Mouse (Mus musculus) urinary bladder, postnatal 25 days (tissue): Measurements from ENCODE around the gene Fdps.

Experiments
- DNase-seq: peaks from one replicate; pipeline ENCODE4 v3.0.0; 2022; ENCODE audit warnings: low spot score

Fdps gene

DNA sequence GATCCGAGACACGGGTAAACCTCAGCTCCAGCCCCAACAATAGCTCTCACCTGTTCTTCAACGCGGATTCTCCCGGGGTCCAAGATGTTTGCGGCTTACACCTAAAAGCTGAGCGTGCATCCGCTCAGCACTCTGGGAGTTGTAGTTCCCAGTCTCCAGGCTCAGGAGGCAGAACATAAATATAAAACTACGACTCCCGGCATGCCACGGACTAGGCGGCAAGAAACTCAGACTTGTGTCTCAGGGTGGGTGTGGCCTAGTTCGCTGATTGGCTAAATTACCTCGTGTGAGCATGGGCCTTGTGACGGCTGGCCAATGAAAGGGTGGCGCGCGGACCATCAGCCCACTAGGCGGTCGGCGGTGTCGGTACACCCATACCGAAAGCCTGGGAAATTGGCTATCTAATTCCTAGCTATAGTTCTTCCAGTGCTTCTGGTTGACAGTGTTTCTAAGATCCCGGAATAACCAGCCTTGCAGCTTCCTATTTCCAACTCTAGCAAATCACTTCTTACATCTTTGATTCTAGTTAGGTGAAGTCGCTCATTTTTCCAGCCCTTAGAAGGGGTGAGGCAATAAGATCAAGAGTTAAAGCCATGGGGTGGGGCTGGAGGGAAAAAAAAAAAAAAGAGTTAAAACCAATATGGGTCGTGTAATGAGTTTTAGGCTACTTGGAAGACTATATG, at the start of gene Fdps:
Gene Fdps (minus strand): TSS at position 148 of the 683 bp plus-strand sequence.
- peak; percentile 76 for DNase-seq

DNA sequence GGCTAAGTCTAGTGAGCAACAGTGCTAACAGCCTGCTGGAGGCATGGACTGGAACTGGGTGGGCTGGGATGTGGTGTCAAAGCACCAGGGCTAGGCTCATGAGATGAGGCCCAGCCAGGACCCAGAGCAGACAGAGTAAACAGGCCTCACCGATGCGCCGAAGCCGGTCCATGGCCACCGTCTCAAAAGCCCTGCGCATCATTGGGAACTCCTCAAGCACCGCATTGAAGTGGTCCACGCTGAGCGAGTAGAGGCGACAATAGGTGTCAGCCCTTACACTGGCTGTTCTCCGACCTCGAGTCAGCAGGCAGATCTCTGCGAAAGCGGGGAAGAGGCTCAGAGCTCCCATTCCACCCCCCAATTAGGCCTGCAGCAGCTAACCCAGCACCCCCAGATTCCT, 46.8 kb upstream of the Fdps start:
- DNase-seq: no peak

DNA sequence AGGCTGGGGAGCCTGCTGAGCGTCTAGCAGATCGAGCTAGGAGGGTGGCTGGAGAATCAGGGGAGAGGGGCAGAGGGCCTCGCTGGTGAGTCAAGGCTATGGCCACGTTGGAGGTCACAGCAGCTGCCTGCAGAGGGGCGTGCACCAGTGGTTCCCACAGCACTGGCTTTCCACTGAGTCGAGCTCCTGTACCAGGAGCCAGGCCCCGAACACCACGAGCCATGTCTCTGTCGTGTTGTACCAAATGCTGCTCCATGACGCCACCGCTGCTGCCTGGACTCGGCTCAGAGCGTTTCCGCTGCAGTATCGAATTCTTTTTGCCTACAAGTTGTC, 46.2 kb upstream of the Fdps start:
- no peak for DNase-seq

DNA sequence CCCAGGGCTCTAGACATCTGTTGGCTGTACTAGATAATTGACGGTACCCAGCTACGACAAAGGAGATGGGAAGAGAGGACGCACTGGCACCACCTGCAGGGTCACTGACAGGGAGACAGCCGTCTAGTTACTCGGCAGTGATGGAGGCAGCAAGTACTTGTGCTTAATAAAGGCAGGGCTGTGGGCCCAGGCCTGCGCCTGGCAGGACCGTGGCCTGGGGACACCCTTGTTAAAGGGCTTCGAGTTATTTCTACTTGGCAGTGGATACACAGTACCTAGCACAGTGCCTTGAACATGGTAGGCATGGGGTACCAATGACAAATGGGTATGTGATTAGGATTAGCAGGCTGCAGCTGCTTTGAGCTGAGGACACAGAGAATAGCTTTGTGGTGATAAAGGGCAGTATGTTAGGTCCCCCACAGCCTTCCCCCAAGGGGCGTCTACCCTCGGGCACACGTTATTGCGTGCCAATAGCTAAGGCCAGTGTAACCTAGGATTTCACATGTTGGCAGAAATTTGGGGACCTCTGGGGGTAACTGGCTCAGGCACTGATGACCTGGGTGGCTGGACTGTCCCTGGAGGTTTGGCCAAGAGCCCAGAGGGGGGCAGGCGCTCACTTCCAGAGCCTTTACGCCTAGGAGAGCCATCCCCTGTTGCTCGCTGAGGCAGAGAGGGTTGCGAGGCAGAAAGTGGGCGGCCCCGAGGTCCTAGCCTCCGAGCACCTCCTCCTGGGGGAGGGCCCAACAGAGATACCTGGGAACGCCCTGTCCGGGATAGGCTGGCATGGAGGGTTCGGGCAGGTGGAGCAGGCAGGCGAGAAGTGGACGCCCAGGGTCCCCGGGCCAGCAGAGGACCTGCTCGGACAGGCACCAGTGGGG, 45.6 kb upstream of the Fdps start:
- no peak for DNase-seq

DNA sequence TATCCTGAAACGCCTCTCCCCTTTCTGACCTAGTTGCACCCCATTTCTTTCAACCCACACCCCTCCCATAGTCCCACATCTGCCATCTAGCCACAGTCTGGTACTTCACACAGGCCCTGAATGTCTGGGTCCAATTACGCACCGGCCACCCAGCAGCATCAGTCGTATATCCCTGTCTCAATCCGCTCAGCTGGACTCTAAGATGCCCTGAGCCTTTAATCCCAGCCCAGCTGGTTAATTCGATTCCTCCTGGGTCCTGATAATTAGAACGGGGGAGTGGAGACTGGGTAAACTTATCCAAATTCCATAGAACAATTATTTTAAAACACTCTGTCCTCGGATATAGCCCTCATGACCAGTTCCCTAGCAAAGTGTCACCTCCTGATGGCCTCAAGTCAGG, 43.8 kb upstream of the Fdps start:
- DNase-seq: no peak

DNA sequence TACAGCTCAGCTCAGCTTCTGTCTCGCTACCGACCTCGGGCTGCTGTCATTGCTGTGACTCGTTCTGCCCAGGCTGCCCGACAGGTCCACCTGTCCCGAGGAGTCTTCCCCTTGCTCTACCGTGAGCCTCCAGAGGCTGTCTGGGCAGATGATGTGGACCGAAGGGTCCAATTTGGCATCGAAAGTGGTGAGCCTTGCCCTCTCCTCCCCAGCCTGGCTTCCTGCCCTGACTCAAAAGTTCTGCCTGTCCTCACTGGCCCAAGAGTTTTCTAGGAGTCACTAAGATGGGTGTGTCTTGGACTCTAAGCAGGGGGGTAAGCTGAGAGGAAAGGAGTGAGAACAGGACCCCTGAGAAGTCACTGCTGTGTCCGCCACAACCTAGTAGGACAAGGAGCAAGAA, 43.1 kb upstream of the Fdps start:
- DNase-seq: no peak

DNA sequence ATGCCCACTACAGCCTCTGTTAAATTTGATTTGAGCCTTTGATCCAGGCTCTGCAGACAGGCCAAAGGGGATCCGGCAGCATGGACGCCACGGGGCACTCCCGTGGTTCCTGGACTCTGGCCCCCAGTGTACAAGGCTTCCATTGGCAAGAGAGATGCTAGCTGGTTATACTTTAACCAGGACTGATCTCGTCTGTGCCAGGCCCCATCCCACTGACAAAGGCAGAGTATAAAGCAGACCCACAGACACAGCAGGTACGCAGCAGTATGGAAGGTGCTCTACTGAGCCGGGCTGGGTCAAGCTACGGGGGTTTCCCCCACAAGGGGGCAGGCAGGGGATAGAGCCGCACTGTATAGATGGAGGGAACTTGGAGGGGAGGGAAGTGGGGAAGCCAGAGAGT, 34.6 kb upstream of the Fdps start:
- no peak for DNase-seq

DNA sequence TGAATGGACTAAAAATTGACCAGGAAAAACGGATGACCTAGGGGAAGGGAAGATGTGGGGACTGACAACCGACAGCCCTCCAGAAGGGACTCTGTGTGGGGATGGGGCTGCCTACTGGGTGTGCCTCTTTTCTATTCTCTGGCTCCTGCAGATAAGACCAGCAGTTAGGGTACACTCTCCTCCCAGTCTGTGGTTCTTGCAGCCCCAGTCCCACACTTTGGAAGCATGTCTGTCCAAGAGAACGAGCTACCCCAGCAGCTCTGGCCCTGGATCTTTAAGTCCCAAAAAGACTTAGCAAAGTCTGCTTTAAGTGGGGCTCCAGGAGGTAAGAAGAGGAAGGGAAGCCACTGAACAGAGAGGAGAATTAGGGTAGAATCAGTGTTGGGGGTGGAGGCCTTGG, 34.2 kb upstream of the Fdps start, which contains the start of gene Pklr:
Gene Pklr (plus strand): TSS at position 185 of the 400 bp plus-strand sequence.
- no peak for DNase-seq

DNA sequence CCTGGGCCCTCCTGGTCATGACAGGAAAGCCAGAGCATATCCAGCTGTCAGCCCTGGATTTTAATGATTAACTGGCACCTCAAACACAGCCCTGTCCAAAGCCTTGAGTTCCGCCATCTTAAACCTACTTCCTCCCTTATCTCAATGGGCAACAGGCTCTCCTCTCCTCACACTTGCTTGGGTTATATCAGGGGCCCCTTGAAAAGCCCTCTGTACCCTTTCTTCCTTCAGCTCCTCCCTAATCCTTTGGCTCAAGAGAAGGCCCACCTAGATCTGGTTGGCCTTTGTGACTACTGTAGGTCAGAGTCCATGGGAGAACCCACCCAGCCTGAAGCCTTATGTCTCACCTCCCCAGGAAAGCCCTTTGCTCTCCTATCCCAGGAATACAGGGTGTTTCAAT, 32.0 kb upstream of the Fdps start:
- DNase-seq: no peak

DNA sequence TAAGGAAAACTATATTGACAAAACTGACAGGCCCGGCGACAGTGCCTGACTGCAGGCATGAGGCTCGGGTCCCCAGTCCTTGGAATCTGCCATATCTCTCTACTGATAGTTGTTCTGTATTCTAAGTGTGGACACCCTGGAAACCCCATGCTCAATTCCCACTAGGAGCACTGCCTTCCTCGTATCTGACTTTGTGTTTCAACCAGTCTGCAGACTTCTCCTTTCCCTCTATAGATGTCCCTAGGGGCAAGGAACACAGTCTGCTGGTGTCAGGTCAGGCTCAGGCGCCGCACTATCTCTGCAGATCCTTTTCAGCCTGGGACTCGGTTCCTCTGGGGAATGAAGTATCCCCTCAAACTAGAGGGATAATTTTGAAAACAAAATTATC, 31.3 kb upstream of the Fdps start:
- DNase-seq: no peak

DNA sequence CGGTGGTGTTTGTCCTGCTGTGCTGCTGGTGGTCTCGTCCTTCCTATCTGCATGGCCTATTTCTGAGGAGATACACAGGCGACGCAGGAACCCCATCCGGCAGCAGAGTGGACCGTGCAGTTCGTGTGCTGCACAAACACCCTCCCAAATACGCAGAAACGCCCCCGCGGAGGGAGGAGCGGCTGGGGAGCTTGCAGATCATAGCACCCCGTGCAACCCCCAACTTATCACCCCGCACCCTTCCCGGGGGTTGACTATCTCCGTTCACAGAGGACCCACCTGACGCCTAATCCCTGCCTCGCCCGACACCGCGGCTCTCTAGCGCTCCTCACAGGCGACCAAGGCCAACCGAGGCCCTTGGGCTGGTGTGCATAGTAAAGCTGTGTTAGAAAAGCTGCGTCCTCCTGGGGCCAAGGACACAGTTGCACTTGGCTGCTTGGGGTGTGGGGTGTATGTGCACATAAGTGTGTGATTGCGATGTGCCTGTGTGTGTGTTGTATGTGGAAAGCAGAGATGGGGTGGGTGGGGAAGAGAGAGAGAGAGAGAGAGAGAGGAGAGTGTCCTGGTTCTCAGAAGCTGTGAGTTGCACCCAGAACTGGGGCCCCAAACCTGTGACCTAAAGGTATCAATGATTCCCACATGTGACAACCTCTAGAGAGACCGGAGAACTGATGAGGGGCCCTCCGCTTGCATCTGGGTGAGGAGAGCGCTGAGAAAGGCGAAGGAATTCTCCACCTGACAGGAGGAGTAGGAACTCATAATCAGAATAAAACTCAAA, 30.7 kb upstream of the Fdps start:
- peak; percentile 13 for DNase-seq

DNA sequence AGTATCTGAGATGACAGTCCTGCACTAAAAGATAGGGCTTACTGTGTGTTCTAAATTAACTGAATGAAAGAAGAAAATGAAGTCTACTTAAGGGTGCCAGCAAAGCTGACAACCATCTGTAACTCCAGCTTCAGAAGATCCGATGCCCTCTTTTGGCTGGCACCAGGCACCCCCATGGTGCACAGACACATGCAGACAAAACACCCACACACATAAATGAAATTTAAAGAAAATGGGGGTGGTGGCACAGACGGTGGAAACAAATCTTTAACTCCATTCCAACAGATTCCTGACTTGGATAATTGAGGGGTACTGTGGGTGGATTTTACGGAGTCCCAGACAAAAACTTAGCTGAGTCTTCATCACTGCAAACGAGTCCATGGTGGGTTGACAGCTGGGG, 30.1 kb upstream of the Fdps start:
- no peak for DNase-seq

DNA sequence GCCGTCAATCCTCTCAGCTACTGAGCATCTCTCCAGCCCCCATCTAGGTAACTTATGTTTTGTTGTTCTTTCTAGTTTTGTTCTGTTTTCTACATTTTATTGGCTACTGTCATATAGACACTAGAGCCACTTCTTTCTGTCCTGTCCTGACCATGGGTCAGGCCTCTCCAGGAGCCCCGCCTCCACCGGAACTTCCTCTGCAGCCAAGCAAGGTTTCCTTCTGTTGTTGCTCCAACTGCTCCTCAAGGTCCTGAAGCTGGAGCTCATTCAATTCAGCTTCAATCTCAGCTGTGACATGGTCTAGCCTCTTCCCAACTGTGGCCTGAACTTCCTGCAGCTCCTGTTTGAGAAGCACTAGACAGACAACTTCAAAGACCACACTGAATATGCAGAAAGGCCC, 28.1 kb upstream of the Fdps start:
- DNase-seq: no peak

DNA sequence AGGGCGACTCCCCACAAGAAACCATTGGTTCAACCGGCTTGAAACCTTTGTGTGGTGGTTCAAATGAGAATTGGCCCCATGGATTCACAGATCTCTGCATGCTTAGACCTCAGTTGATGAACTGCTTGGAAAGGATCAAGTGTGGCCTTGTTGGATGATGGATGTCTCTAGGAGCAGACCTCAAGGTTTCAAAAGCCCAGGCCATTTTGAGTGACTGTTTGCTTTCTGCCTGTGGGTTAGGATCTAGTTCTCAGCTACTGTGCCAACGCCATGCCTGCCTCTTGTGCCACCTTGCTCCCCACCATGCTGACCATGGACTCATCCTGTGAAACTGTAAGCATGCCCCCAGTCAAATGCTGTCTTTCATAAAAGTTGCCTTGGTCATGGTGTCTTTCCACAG, 24.2 kb upstream of the Fdps start:
- no peak for DNase-seq

DNA sequence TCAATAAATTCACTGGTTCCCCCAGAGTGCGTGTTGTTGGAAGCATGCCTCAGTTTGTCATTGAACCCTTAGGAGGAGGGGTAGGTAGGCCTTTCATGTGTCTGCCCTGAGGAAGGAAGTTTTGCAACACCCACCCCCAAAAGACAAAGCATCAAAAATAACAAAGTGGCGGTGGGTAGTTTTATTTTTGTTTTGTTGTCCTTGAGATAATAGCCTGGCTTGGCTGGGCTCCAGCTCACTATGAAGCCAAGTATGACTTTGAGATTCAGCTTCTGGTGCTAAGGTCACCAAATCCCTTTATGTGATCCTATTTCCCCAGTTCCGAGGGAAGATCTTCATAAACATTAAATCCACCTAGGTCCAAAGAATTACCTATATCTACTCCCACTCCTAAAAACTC, 22.5 kb upstream of the Fdps start:
- DNase-seq: no peak

DNA sequence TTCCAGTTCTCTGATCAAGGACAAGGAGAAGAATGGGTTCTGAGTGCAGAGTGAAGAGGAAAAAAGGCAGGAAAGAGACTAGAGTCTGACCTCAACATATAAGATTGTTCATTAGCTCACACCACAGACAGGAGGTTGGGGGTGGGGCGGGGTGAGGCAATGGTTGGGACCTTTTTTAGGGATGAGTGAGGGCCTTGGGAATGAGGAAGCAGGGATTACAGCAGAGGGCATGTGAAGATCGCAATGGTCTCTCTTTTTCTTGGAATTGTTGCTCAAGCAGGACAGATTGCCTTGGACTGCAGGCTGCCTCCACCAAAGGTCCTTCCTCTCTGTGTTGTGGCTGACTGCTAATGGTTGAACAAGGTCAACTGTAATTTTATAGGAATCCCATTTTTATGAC, 21.6 kb upstream of the Fdps start:
- DNase-seq: peak; percentile 27

DNA sequence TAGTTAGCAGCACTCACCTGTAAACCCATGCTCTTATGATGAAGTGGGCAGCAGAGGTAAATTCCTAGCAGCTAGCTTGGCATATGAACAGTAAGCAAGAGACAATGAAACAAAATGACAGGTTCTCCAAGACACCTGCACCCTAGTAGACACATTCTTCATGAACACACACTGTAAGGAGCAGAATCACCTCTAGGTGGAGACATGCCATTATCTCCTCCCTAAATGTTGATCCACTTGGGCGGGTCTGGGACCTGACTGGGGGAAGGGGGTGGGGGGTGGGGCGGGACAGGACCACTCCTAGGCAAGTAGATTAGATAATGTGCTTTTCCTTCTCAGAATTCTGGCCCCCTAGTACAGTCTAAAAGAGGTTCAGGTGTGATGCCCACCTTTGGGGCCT, 13.8 kb upstream of the Fdps start:
- DNase-seq: no peak

DNA sequence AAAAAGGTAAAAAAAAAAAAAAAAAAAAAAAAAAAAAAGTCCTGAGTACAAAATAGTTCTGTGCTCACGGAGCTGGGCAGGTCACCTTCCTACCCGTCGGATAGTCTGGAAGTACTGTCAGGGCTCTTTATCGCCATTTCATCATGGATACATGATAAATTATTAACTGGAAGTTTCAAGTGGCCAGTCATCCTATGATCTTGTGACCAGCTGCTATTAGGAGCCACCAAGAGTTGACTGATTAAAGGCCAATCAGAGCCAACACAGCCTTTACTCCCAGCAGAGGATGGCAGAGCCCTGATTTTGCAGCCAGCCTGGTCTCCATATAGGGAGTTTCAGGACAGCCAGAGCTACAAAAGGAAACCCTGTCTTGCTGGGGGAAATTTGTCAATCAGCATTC, 11.3 kb upstream of the Fdps start:
- DNase-seq: no peak

DNA sequence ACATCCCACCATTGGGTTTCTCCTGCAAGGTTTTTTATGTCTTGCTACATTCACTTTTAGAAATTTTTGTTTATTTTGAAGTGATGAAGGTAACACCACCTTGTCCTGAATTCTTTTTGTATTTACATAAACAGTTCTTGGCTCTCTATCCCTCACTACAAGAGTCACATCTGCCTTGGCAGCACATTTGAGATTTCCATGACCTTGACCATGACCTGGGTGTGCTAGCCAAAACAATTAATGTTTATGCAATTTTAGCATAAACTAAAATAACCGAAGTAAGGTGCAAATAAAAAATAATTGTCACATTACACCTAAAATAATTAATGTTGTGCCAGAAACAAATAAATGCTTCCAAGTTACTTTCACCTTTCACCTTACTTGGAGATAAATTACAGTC, 6.4 kb upstream of the Fdps start:
- DNase-seq: no peak

DNA sequence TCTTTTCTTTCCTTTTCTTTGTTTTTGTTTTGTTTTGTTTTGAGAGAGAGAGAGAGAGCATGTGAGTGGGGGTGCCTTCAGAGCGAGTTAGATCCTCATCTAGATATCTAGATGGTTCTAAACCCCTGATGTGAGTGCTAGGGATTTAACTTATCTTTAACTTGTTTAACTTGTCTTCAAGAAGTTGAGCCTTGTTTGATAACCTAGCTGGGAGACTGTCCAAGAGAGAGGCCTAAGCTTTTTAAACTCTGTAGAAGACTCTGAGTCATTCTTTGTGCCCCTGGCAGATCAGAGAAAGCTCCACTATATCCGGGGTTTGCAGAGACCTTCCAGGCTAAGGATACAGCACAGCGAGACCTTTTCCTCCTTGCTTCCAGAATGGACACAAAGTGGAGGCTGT, 5.8 kb upstream of the Fdps start:
- DNase-seq: no peak

DNA sequence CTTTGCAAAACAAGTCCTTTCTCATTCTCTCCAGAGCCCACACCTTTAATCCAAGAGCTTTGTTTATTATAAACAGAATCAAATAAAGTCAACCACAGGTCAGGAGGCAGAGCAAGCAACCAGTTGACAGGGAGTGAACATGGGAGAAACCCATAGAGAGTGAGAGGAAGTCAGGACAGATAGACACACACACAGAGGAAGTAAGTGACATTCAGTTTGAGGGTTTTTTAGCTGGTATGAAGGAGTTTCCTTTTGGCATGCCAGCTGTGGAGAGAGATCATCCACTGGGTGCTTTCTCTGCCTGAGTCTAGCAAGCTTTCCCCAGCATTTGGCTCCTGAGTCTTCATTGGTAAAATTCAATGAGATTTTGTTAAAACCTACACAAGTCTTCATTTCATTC, 5.1 kb upstream of the Fdps start:
- DNase-seq: no peak

DNA sequence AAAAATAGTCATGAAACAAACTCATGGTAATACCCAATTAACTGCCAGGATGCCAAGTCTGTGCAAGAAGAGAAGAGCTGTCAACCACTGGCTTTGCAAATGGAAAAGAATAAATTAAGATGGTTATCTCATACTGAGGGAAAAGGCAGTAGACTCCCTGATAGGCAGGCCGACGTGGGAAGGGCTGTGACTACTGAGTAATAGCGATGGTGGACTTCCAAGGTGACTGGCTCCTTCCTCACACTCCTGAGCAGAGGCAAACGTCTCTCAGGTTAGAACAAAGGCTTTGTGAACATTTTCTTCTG, 1.5 kb upstream of the Fdps start:
- no peak for DNase-seq
